Mouse (Mus musculus): ENCODE measurements around the gene Tnrc18.

Gene Tnrc18

GRCm38 (mm10) chr5:142723520-142724133 lies 93.8 kb downstream of the Tnrc18 start:
- peak; percentile 41 to 78 for DNase-seq (ENCODE audit: low spot score in 2 of 2)

GRCm38 (mm10) chr5:142719897-142720296 lies 97.6 kb downstream of the Tnrc18 start:
- no peak for DNase-seq (ENCODE audit: low spot score in 2 of 2)

- no peak for DNase-seq (ENCODE audit: low spot score in 2 of 2)
Observed at GRCm38 (mm10) chr5:142718486-142718885, 99.0 kb downstream of the Tnrc18 start.

DNA sequence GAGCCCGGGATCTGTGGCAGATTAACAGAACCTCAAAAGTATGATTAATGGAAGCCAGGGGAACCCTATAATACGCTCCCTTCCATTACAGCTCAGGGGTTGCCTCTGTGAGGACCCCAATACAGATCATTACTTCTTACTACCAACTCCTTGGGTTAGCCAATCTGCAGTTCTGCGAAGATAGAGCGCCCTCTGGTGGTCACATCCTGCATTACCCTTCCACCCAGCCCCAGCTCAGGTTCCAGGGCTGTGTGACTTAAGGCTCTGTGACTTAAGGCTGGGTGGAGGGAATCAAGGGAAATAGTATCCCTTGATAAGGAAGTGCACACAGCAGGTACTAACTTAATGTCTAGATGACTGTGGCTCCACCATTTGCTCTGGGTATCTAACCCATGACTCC lies 99.4 kb downstream of the Tnrc18 start:
- DNase-seq (ENCODE audit: low spot score in 2 of 2) = peak; percentile 82 to 89

DNA sequence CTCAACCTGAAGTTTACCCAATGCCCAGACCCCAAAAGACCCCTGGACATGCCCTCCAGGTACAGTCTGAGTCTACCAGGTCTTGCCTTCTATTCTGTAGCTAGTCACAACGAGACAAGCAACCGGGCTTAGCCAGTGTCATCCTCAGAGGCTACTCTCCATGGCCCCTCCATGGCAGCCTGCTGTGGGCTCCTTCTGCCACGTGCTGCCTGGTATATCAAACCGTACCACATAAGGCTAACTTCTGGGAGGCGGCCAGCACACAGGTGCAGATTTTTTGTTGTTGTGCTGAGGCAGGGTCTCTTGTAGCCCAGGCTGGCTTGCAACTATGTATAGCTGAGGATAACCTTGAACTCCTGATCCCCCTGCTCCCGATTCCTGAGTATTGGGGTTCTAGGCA lies 101.4 kb downstream of the Tnrc18 start:
- no peak for DNase-seq (ENCODE audit: low spot score in 2 of 2)

- no peak for DNase-seq (ENCODE audit: low spot score in 2 of 2)
Observed at GRCm38 (mm10) chr5:142715059-142715458, 102.4 kb downstream of the Tnrc18 start.

DNA sequence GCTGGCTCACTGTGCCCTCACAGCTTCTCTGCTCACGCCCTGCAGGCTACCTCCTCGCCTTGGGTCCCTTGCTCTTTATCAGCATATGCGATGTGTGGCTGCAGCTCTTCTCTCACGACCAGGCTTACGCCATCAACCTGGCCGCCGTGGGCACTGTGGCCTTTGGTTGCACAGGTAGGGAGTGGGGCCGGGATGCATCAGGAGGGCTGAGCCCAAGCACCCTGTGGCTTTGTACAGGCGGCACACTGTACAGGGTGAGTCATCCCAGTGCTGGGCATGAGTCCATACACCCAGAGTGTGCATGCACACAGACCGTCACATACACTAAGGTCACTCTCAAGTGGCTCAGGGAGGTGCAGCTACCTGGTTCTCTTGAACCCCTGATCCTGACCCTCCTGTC lies 103.5 kb downstream of the Tnrc18 start:
- DNase-seq (ENCODE audit: low spot score in 2 of 2) = no peak

DNA sequence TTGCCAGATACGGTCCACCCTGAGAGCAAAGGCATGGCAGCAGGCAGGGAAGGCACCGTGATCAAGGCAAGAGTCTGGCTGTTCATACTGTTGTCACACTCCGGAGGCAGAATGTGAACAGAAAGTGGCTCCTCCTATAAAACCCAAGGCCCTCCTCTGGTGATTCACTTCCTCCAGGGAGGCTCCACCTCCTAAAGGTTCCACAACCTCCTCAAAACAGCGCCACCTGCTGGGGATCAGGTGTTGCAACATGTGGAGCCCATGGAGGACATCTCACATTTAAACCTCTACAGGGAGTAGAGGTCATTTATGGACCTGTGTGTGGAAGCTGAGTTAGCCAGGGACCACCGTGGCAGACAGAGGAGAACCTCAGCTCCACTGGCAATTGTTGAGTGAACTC lies 105.1 kb downstream of the Tnrc18 start:
- no peak for DNase-seq (ENCODE audit: low spot score in 2 of 2)

- DNase-seq (ENCODE audit: low spot score in 2 of 2) = peak in 1 of 2 experiments; percentile 4
Observed at GRCm38 (mm10) chr5:142709436-142709835, 108.0 kb downstream of the Tnrc18 start.

DNA sequence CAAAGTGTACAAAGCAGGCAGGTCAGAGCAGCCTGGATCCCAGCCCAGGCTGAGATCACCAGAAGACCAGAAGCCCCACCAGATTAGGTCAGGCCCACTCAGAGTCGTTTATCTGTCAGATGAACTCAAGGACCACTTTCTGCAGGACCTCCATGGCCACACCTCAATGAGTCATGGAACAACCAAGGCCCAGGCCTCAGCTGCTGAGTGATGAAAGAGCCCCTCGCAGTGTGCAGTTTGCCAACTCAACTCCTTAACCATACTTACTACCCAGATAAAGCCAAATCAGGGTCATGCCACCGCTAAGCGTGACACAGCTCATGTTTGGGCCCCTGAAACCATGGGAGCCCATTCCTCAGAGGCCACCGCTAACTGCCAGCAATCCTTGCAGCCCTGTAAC lies 109.8 kb downstream of the Tnrc18 start:
- DNase-seq (ENCODE audit: low spot score in 2 of 2) = peak in 1 of 2 experiments; percentile 6

DNA sequence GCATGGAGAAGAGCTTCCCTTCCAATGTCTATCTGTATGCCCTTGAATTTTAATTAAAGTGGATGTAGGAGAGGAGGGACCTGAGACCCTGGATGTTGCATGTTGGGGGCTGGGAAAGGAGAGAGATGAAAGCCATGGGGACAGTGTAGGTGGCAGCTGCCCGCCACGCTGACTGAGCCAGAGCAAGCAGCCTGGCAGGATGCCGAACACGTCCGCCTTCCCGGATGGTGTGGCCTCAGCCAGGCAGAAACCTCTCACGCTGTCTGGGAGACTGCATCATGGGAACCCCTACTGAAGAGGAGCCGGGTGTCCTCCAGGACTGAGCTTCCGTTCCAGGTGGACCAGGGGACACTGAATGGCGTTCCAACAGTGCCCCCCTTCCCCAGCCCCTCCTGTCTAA lies 113.9 kb downstream of the Tnrc18 start:
- DNase-seq (ENCODE audit: low spot score in 2 of 2) = no peak

DNA sequence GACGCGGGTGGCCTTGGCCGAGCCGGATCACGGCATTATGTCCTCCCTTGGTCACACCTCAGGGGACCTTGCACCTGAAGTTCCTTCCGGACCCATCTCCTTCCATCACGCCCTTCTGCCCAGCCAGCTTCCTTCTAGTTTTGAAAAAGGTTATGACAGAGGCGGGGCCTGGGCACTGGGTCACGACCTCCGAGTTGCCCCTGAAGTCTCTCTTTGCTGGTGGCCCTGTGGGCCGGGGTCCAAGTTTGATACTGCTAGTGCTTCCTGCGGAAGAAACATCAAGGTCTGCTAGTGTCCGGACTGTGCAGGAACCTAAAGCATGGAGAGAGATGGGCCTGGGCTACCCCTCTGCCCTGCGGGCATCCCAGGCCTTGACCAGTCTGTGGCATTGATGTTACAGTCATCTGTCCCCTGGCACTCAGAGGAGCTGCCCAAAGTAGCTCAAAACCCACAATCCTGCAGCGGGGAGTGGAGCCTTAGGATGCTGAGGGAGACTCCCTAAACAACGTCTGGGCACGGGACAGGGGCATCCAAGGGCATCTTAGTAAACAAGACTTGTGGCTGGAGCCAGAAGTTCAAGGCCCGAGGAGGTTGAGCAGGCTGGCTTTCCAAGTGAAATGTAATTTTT lies 114.8 kb downstream of the Tnrc18 start:
- no peak for DNase-seq (ENCODE audit: low spot score in 2 of 2)

- DNase-seq (ENCODE audit: low spot score in 2 of 2) = peak in 1 of 2 experiments; percentile 64
Observed at GRCm38 (mm10) chr5:142701651-142702510, 115.6 kb downstream of the Tnrc18 start.

GRCm38 (mm10) chr5:142700842-142701589 lies 116.4 kb downstream of the Tnrc18 start:
- peak in 1 of 2 experiments; percentile 38 for DNase-seq (ENCODE audit: low spot score in 2 of 2)

GRCm38 (mm10) chr5:142697742-142698141 lies 119.7 kb downstream of the Tnrc18 start:
- DNase-seq (ENCODE audit: low spot score in 2 of 2) = no peak

DNA sequence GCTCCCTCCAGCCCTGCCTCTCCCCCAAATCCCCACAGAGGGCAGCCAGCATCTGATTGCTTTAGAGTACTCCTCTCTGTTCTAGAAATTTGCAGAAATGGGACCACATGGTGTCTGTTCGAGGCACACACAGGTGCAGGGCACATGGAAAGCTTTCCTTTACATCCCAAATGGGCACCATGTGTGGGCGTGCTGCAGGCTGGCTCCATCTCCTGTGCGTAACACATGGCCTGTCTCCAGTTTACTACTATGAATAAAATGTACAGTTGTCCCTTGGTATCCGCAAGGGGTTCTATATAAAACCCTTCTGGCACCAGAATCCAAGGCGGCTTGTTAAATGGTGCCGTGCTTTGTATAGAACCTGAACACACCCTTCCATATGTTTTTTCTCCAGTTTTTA lies 120.6 kb downstream of the Tnrc18 start:
- DNase-seq (ENCODE audit: low spot score in 2 of 2) = no peak

DNA sequence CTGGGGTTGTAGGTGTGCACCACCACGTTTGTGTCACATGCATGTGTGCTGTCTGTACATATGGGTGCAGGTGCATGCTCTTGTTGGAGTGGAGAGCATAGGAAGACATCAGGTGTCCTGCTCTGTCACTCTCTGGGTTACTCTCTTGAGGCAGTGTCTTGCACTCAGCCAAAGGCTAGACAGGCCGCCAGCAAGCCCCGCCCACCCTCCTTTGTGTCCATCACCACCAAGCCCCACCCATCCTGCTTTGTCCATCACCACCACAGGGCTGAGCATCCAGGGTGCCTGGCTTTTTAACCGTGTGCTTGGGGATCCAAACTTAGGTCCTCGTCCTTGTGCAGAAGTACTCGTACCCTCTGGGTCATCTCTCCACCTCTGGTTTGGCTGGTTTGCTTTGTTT lies 121.2 kb downstream of the Tnrc18 start:
- no peak for DNase-seq (ENCODE audit: low spot score in 2 of 2)

DNA sequence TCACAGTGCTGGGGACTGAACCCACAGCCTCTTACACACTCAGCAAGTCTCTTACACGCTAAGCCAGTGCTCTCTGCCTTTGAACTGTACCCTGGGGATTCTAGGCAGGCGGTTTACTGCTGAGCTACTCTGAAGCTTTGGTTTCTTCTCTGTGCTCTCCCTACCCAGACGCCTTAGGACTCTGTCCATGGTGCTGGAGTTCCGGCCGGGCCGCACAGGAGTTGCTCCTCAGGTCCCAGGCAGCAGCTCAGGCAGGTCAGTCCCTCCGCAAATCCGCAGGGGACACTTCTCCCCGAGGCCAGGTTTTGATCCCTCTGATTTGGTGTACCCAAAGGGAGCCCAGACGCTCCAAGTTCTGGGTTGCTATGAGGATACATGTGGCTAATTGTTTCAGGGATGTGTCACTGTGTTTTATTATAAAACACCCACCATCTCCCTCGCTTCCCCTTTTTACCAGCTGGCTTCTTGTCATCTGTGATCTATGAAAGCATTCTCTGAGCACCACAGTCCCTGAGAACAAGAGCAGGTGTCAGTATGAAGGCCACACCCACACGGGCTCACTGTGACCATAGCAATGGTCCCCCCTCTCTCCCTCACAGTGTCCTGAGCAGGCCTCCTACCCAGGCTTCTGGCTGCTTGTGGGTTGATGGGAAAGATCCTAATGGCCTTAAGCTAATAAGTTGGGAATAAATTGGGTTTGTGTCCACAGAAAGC lies 122.7 kb downstream of the Tnrc18 start:
- DNase-seq (ENCODE audit: low spot score in 2 of 2) = peak in 1 of 2 experiments; percentile 75

GRCm38 (mm10) chr5:142693738-142694430 lies 123.6 kb downstream of the Tnrc18 start:
- DNase-seq (ENCODE audit: low spot score in 2 of 2) = no peak

DNA sequence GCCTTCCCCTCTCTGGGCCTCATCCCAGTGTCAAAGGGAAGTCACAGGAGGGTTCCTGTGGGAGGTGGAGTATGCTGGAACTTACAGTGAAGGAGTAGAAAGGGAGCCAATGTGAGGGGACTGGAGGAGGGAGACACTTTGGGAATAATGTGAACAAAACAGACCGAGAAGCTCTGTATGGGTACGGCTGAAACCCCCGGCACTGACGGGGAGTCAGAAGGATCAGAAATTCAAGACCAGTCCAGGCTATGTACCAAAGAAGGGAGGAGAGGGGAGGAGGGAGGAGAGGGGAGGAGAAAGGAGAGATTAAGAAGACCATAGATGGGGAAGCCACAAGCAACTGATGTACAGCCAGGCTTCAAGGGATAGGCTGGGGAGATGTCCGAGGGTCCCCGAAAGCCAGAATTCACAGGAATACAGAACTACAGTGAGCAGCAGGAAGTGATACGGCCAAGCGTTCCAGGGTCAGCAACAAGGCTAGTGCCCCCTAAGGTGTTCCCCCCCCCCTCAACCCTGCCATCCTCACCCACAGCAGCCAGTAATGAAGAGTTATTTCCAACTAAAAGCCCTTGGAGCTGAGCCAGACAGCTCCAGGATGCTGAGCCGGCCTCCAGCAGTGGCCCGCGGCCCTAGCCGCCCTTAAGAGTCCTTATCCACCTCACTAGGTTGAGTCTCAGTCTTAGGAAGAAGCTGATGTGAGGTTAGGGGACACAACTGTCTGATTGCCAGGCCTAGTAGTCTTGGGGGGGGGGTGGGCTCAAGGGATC lies 124.3 kb downstream of the Tnrc18 start:
- DNase-seq (ENCODE audit: low spot score in 2 of 2) = no peak
